Mouse (Mus musculus) MEL (cell line): ENCODE data around the gene Nbeal1. TPM values are rescaled to one million over a fixed set of nuclear protein-coding genes. Genes with fewer than 3 reads are reported as not detected.

ENCODE experiments used
- DNase-seq: peaks from one replicate; pipeline ENCODE4 v3.0.0; 2011; ENCODE audit warnings: low read depth, low spot score
- H3K27ac ChIP-seq: 2 replicates; pipeline ENCODE4 v1.5.1; 2012; ENCODE audit warnings: low read depth, mild to moderate bottlenecking, control low read depth, low read length, moderate library complexity; ENCODE audit not compliant: control insufficient read depth
- H3K27me3 ChIP-seq, 2 experiments: fragments of 150-350 bp in 1 of 2; sonication (generic) in 1 of 2; 2 replicates each; pipeline ENCODE4 v1.6.1; 2012; ENCODE audit warnings: low read length in 2 of 2, mild to moderate bottlenecking in 2 of 2, improper control_type of control experiment in 1 of 2, moderate library complexity in 1 of 2; ENCODE audit not compliant: insufficient read depth in 2 of 2, control insufficient read depth in 1 of 2
- H3K36me3 ChIP-seq, 2 experiments: 2 replicates each; pipeline ENCODE4 v1.6.1; 2012 to 2014; ENCODE audit warnings: low read length in 2 of 2, improper control_type of control experiment in 1 of 2, inconsistent platforms in 1 of 2, mild to moderate bottlenecking in 1 of 2; ENCODE audit not compliant: insufficient read depth in 2 of 2, control insufficient read depth in 1 of 2
- H3K4me1 ChIP-seq, 2 experiments: fragments of 150-350 bp in 1 of 2; sonication (generic) in 1 of 2; 2 replicates each; pipeline ENCODE4 v1.6.1; 2012; ENCODE audit warnings: low read length in 2 of 2, improper control_type of control experiment in 1 of 2, mild to moderate bottlenecking in 1 of 2; ENCODE audit not compliant: insufficient read depth in 2 of 2, control insufficient read depth in 1 of 2
- H3K4me3 ChIP-seq, 2 experiments: fragments of 150-350 bp in 1 of 2; sonication (generic) in 1 of 2; 2 replicates each; pipeline ENCODE4 v1.5.1; 2012; ENCODE audit warnings: low read depth in 2 of 2, low read length in 2 of 2, mild to moderate bottlenecking in 2 of 2, moderate library complexity in 2 of 2, control low read depth in 1 of 2, improper control_type of control experiment in 1 of 2; ENCODE audit not compliant: control insufficient read depth in 1 of 2, insufficient read depth in 1 of 2
- H3K79me2 ChIP-seq: 2 replicates; pipeline ENCODE4 v1.6.1; 2012; ENCODE audit warnings: mild to moderate bottlenecking, low read length, moderate library complexity; ENCODE audit not compliant: control insufficient read depth, poor library complexity, insufficient read depth
- H3K9ac ChIP-seq: 2 replicates; pipeline ENCODE4 v1.6.1; 2012; ENCODE audit warnings: low read depth, mild to moderate bottlenecking, control low read depth, low read length, moderate library complexity; ENCODE audit not compliant: control insufficient read depth, poor library complexity, severe bottlenecking
- H3K9me3 ChIP-seq: fragments of 150-350 bp; sonication (generic); replicated peaks from 2 replicates; pipeline ENCODE4 v1.6.1; 2012; ENCODE audit warnings: mild to moderate bottlenecking, low read length, improper control_type of control experiment, moderate library complexity; ENCODE audit not compliant: insufficient read depth
- BHLHE40 ChIP-seq: IDR thresholded peaks from 2 replicates; pipeline ENCODE4 v1.6.1; 2012; ENCODE audit warnings: low read depth, mild to moderate bottlenecking, inconsistent platforms, low read length, improper control_type of control experiment, borderline replicate concordance
- EP300 ChIP-seq, 2 experiments: IDR thresholded peaks; 2 replicates each; pipeline ENCODE4 v1.6.1; 2011; ENCODE audit warnings: improper control_type of control experiment in 2 of 2, low read length in 2 of 2, low read depth in 1 of 2, mild to moderate bottlenecking in 1 of 2
- GABPA ChIP-seq: IDR thresholded peaks from 2 replicates; pipeline ENCODE4 v1.6.1; 2012; ENCODE audit warnings: low read depth, mild to moderate bottlenecking, inconsistent platforms, low read length, improper control_type of control experiment, moderate library complexity
- GATA1 ChIP-seq: IDR thresholded peaks from 2 replicates; pipeline ENCODE4 v1.6.1; 2011; ENCODE audit warnings: low read depth, low read length, improper control_type of control experiment
- KAT2A ChIP-seq: conservative IDR thresholded peaks from 2 replicates; pipeline ENCODE4 v1.6.1; 2012; ENCODE audit warnings: low read depth, low read length, improper control_type of control experiment, inconsistent platforms
- MAFK ChIP-seq: IDR thresholded peaks from 2 replicates; pipeline ENCODE4 v1.6.1; 2011; ENCODE audit warnings: low read depth, mild to moderate bottlenecking, low read length, improper control_type of control experiment, borderline replicate concordance
- MAZ ChIP-seq: IDR thresholded peaks from 2 replicates; pipeline ENCODE4 v1.6.1; 2012; ENCODE audit warnings: low read depth, mild to moderate bottlenecking, inconsistent platforms, low read length, improper control_type of control experiment
- NELFE ChIP-seq: IDR thresholded peaks from 2 replicates; pipeline ENCODE4 v1.6.1; 2011; ENCODE audit warnings: low read depth, low read length, improper control_type of control experiment
- NRF1 ChIP-seq: IDR thresholded peaks from 2 replicates; pipeline ENCODE4 v1.6.1; 2014; ENCODE audit warnings: low read depth, mild to moderate bottlenecking, inconsistent platforms, low read length, improper control_type of control experiment, moderate library complexity; ENCODE audit not compliant: poor library complexity, insufficient read depth, severe bottlenecking
- POLR2A ChIP-seq, 2 experiments: IDR thresholded peaks; 2 replicates each; pipeline ENCODE4 v1.6.1; 2011 to 2012; ENCODE audit warnings: low read length in 2 of 2, mild to moderate bottlenecking in 2 of 2, control low read depth in 1 of 2, improper control_type of control experiment in 1 of 2, low read depth in 1 of 2, moderate library complexity in 1 of 2; ENCODE audit not compliant: control insufficient read depth in 1 of 2, insufficient read depth in 1 of 2, poor library complexity in 1 of 2
- RAD21 ChIP-seq: IDR thresholded peaks from 2 replicates; pipeline ENCODE4 v1.6.1; 2011; ENCODE audit warnings: mild to moderate bottlenecking, low read depth, low read length, improper control_type of control experiment
- SIN3A ChIP-seq: IDR thresholded peaks from 2 replicates; pipeline ENCODE4 v1.6.1; 2012; ENCODE audit warnings: low read length, improper control_type of control experiment, inconsistent platforms
- TBP ChIP-seq: IDR thresholded peaks from 2 replicates; pipeline ENCODE4 v1.8.0; 2011; ENCODE audit warnings: low read depth, low read length, improper control_type of control experiment
- USF2 ChIP-seq, 2 experiments: IDR thresholded peaks; 2 replicates each; pipeline ENCODE4 v1.6.1; 2011 to 2012; ENCODE audit warnings: improper control_type of control experiment in 2 of 2, low read length in 2 of 2, borderline replicate concordance in 1 of 2, inconsistent platforms in 1 of 2, low read depth in 1 of 2, mild to moderate bottlenecking in 1 of 2; ENCODE audit not compliant: insufficient read depth in 1 of 2
- ZC3H11A ChIP-seq: IDR thresholded peaks from 2 replicates; pipeline ENCODE4 v1.6.1; 2012; ENCODE audit warnings: low read depth, mild to moderate bottlenecking, inconsistent platforms, low read length, improper control_type of control experiment
- ZNF384 ChIP-seq: IDR thresholded peaks from 2 replicates; pipeline ENCODE4 v1.6.1; 2012; ENCODE audit warnings: low read depth, mild to moderate bottlenecking, inconsistent platforms, low read length, improper control_type of control experiment
- polyA plus RNA-seq, 2 experiments: library from polyadenylated mRNA; stranded (reverse) in 1 of 2; unstranded in 1 of 2; fragments of >175 nt in 1 of 2; fragments of >200 nt in 1 of 2; gene quantifications; 2 replicates each; pipeline versions ENCODE4 v1.2.1 to v1.2.4; 2012; ENCODE audit warnings: low replicate concordance in 2 of 2, low read depth in 1 of 2; ENCODE audit not compliant: insufficient read length in 2 of 2, insufficient read depth in 1 of 2, missing spikeins in 1 of 2
- total RNA-seq: library from RNA; depleted of rRNA; stranded (reverse); fragments of 300-350 nt; gene quantifications from 2 replicates; pipeline ENCODE4 v1.2.3, GENCODE M21; 2012

Gene Nbeal1
- total and polyA plus RNA-seq, 3 experiments: 1.5 to 2.0 TPM; not detected in 1

DNA sequence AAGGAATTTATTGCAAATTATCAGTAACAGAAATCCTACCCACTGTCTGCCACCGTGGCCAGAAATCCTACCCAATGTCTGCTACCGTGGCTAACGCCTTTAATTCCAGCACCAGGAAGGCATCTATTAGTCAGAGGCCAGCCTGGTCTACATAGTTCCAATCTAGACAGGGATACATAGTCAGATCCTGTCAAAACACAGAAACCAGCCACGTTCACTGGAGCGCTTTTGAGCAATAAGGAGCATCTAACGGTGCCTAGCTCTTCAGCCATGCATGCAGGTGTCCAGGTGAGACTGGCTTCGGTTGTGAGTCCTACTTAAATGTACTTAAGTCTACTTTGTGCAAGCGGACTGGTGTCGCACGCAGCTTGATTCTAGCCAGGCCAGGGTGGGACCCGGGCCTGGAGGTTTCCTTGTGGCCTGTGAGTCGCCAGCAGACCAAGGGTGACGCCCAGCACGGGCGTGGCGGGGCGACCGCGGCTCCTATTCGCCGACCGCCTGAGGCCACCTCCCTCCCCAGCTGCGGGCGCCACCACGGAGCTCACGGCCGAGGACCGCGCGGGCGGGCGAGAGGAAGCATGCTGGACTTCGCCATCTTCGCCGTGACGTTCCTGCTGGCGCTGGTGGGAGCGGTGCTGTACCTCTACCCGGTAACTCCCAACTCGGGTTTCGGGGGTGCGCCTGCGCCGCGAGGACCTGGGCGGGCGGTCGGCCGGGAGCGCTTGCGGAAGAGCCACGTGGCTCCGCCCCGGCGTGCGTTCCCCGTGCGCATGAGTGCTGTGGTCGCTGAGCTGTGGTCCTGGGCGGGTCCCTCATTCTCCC lies 162.6 kb downstream of the Nbeal1 start, which contains the start of gene Cyp20a1 (continued):
- TF ChIP-seq ZC3H11A (no peak), USF2 (IDR thresholded peaks at IDR 0.05; ENCODE audit: borderline replicate concordance in 1 of 2, insufficient read depth in 1 of 2, low read depth in 1 of 2, low read length in 2 of 2) (no peak), GABPA (no peak)

DNA sequence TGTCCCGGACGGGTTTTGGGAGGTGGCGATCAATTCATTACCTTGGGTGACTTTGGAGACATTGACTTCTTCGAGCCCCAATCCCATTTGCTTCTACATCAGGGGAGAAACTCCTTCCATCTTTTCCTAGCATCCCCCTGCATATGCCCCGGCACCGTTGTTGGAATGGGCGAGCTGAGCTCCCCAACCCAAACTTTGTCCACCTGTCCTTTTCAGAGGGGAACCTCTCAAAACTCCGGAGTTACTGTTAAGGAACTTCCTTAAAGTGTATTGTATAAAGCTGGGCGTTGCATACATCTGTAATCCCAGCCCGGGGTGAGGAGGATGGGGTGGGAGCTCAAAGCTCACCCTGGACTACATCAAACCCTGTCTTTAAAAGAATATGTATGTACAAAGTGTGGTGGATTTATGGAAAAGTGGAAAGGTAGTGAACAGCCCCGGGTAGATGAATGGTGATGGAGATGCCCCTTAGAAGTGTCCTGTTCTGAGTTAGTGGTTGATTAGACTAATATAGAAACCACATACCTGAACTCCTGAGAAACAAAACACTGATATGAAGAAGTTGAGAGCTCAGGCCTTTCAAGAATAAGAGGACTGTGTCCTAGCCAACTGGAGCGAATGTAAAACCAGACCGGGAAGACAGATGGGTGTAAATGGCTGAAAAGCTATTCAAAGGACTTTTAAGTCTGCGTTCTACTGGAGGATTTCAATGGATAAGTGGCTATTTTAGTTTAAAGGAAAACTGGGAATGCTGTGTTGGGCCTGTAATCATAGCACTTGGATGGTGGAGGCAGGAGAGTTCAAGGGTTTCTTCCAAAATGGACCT lies 163.4 kb downstream of the Nbeal1 start:
- Histone ChIP-seq H3K36me3 (peaks cover 0 to 4% of the 10 kb centered on the region in 2 experiments; a peak in 2 of 4 replicates), H3K9ac (peak overlapping the region; percentile 81)
- TF ChIP-seq GATA1 (no peak), BHLHE40 (no peak), POLR2A (IDR thresholded peaks at IDR 0.05; ENCODE audit: control insufficient read depth in 1 of 2, insufficient read depth in 1 of 2, low read depth in 1 of 2, low read length in 2 of 2, poor library complexity in 1 of 2) (peak in 1 of 2 experiments; percentile 71; a peak in 1 of 4 replicates), SIN3A (peak; percentile 1; the same call in 1 of the 2 replicates), TBP (peak; percentile 43; the same call in 1 of the 2 replicates), NRF1 (no peak), EP300 (IDR thresholded peaks at IDR 0.05; ENCODE audit: low read depth in 1 of 2, low read length in 2 of 2) (no peak), MAFK (no peak), ZNF384 (no peak), MAZ (no peak), KAT2A (no peak), NELFE (no peak), RAD21 (no peak)
- TF ChIP-seq, all 39 proteins: peak for 3
- Histone ChIP-seq H3K79me2 (peaks cover 3% of the 10 kb centered on the region; the same call in 1 of the 2 replicates), H3K27ac (peak overlapping the region; percentile 77), H3K9me3 (no peaks in the 10 kb centered on the region), H3K4me1 (peaks cover 0 to 6% of the 10 kb centered on the region in 2 experiments; a peak in 2 of 4 replicates), H3K27me3 (no peaks in the 10 kb centered on the region), H3K4me3 (peak overlapping the region; percentile 84 to 89)
- DNase-seq: no peak
